Mouse (Mus musculus) CD8-positive naive resting alpha-beta T cell, adult 2 months (primary cell): ENCODE measurements around the gene Hyal1.
A peak's percentile ranks its signal among the peaks of the same experiment; 100 is the strongest.
"Not testable (repeated sequence)": the region's sequence is repeated elsewhere in the genome, so short reads cannot be mapped to it uniquely, and the experiment has no call there.

Experiments
- DNase-seq, 2 experiments: peaks; one replicate each; pipeline ENCODE4 v3.0.0; 2022; ENCODE audit warnings: low read depth in 2 of 2, low spot score in 2 of 2

Hyal1 gene

GRCm38 (mm10) chr9:107550491-107551116 is 26.1 kb upstream of the Hyal1 start:
- DNase-seq, result no peak

DNA sequence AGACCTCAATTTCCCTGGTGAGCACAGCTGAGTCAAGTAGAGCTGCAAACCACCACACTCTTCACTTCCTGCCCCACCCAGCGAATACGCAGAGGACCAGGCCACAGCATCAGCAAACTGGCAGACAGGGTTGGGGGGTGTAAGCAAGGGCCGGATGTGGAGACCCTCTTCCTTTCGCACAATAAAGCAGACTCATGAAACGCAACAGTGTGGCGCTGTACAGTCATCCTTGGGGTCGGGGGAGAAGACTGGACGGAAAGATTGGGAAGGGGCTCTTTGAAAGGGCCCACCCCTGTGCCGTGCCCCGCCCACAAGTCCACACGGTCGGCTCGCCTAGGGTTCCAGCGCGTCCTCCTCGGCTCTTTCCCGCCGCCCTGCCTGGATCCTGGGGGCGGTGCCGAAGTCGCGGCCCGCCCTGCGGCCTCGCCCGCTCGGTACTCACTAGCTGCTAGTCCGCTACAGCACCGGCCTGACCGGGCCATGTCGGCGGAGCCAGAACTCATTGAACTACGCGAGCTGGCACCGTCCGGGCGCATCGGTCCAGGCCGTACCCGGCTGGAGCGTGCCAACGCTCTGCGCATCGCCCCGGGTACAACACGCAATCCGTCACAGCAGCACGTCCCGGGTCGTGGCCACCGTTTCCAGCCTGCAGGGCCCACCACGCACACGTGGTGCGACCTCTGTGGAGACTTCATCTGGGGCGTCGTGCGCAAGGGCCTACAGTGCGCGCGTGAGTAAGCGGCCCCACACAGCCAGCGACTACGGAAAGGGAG is 25.4 kb upstream of the Hyal1 start, which contains the start of gene Rassf1:
TSS of gene Rassf1 (plus strand) at position 439 of the 773 bp plus-strand sequence.
- peak; percentile 76 to 82 for DNase-seq

- DNase-seq, result no peak
Observed at GRCm38 (mm10) chr9:107551890-107552355, 24.8 kb upstream of the Hyal1 start.

GRCm38 (mm10) chr9:107552690-107553393 is 23.9 kb upstream of the Hyal1 start:
- DNase-seq, result no peak

DNA sequence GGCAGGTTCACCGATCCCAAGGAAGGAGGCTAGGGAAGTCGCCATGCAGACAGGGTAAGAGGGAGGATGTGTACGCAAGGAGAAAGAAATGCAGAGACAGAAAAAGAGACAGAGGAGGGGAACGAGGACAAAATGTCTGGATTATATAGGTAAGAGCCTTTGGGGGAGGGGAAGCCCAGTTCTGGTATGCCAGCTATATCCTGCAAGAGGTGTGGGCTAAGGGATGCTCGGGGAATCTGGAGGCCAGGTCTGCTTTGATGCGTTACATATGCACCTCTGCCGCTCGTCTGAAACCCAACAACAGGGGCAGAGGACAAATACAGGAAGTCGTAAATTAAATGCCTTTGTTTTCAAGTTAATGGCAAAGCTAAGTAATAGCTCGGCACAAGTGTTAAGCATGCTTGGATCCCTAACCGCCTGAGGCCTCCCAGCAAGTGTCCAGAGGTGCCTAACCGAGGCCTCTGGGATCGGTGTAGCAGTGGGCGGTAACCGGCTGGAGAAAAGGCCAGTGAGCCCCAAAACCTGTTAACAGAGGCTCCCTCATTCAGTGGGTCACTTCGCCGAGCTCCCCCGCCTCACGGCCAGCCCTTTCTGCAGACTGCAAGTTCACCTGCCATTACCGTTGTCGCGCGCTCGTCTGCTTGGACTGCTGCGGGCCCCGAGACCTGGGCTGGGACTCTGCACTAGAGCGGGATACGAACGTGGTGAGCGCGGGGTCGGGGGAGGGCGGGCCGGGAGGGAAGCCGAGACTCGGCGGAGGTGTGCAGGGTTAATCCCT is 23.0 kb upstream of the Hyal1 start:
- DNase-seq, result no peak

DNA sequence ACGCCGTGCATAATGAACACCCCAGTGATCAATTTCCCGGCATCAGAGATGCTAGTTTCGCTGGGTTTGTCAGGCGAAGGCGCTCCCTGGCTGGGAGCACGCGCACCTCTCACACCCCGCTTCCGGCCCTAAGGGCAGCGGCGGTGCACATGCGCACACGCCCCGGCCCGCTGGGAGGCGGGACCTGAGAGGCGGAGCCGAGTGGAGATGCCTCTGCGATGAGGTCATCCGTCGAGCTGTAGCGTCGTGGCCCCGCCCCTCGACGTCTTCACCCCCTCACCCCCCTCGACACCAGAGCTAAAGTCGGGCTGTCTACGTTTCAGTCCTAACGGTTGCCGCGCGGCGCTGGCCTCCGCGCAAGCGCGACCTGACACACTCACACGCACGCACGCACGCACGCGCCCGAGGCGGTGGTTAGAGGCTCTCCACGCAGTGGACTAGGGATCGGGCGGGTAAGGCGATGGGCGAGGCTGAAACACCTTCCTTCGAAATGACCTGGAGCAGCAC is 22.4 kb upstream of the Hyal1 start:
- peak; percentile 94 to 95 for DNase-seq

- DNase-seq, result no peak
Observed at GRCm38 (mm10) chr9:107555031-107555457, 21.7 kb upstream of the Hyal1 start.

GRCm38 (mm10) chr9:107555701-107556100 is 21.0 kb upstream of the Hyal1 start:
- DNase-seq, result no peak

DNA sequence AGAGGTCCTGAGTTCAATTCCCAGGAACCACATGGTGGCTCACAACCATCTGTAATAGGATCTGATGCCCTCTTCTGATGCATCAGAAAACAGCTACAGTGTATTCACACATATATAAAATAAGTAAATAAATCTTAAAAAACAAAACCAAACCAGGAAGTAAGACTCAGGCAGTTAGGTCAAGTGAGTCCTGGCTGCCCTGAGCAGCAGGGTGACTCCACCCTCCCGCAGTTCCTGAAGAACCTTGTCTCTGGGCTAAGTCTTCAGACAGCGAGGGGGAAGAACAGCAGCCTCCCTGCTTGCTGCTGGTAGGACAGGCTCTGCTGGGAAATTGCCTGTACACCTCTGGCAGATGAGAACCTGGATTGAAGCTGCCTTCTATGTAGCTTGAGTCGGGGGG is 20.4 kb upstream of the Hyal1 start:
- no peak for DNase-seq

DNA sequence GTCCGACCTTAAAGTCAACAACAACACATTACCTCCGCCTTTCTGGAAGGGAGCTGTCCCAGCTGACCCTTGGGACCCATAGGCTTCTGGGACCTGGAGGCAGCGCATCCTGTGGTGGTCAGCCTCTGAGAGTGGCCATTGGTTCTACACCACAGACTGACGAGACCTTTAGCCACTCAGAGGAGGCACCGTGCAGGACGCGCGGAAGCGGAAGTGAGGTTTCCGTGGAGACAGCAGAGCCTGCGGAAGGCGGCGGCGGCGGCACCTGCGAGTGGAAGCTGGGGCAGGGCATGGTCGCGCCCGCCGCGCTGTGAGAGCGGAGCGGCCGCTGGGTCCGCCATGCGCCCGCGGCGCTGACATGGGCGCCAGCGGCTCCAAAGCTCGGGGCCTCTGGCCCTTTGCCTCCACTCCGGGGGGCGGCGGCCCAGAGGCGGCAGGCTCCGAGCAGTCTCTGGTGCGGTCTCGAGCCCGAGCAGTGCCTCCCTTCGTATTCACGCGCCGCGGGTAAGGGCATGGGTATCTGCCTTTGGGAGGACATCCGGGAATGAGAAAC is 13.6 kb upstream of the Hyal1 start, which contains the start of gene Tusc2:
TSS of gene Tusc2 (plus strand) at position 227 of the 553 bp plus-strand sequence.
- DNase-seq, result peak; percentile 80 to 84

DNA sequence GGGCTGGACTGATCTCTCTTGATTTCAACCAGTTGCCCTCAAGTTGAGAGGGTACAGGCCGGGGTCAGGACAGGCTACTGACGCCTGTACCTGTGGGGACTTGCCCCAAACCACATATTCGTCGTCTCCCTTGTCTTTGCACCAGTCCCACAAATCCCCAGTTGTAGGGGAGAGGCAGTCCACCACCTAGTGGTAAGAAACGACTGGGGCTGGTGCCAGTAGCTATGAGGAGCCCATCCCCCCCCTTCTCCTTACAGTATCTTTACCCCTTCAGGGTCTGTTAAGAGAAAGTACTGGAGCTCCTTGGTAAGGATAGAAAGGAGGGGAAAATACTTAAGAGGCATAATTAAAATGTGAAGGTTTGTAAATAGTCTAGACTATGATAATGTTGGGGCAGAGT is 11.2 kb upstream of the Hyal1 start:
- not testable (repeated sequence) for DNase-seq

- DNase-seq, result peak; percentile 67 to 68
Observed at GRCm38 (mm10) chr9:107566041-107566709, 10.6 kb upstream of the Hyal1 start.

GRCm38 (mm10) chr9:107566855-107567254 is 9.9 kb upstream of the Hyal1 start:
- no peak for DNase-seq

DNA sequence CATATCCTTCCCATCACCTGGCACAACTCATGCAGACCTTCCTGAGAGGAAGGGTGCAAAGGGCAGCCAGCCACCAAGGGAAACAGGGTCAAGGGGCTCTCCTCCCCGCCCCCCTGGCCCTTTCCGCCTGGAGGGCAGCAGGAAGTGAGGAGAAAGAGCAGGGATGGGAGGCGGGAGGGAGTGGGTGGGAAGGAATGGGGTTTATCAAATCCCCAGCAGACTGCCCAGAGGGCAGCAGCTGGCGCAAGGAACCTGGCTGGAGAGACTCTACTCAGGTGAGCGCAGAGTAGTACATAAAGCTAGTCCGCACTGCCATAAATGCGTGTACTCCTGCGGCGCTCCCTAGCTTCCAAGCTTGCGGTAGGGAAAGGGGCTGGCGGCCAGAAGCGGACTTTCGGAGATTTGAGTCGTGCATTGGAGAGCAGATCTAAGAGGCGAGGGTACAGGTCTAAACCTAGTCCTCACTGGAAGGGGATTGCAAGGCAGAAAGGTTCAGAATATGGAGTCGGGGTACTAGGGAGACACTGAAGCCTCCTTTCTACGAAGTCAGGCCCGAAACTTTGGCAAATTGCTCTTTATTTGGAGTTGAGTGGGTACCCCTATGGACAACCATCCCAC is 8.9 kb upstream of the Hyal1 start, which contains the start of gene Hyal2:
TSS of gene Hyal2 (plus strand) at position 244 of the 618 bp plus-strand sequence.
- DNase-seq, result no peak

GRCm38 (mm10) chr9:107568331-107569261 is 8.1 kb upstream of the Hyal1 start:
- DNase-seq, result peak; percentile 62 to 76

GRCm38 (mm10) chr9:107569270-107569669 is 7.5 kb upstream of the Hyal1 start:
- DNase-seq, result no peak

DNA sequence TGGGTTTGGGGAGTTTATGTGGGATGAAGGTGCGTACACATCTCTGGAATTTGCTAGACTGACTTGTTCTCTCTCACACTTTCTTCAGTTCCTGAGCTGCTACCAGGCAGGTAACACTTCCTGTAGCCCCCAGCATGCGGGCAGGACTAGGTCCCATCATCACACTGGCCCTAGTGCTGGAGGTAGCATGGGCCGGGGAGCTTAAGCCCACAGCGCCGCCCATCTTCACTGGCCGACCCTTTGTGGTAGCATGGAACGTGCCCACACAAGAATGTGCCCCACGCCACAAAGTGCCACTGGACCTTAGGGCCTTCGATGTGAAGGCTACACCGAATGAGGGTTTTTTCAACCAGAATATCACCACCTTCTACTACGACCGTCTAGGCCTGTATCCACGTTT is 6.7 kb upstream of the Hyal1 start:
- no peak for DNase-seq

- no peak for DNase-seq
Observed at GRCm38 (mm10) chr9:107570845-107571244, 5.9 kb upstream of the Hyal1 start.
